Mouse (Mus musculus) bone marrow macrophage, adult 2 months (primary cell): ENCODE measurements at regions not wholly inside any gene's neighbourhood (a gene's known extent, or its start where the extent isn't known, plus 50 kb on each side); places are given as distances from the start of the nearest gene placed in this dataset.

ENCODE experiments used
- CTCF ChIP-seq: IDR thresholded peaks from 2 replicates; pipeline ENCODE4 v1.5.1; 2012; ENCODE audit warnings: low read depth, mild to moderate bottlenecking, low read length, moderate library complexity
- POLR2A ChIP-seq: IDR thresholded peaks from 2 replicates; pipeline ENCODE4 v1.6.1; 2012; ENCODE audit warnings: mild to moderate bottlenecking, low read depth, low read length, borderline replicate concordance

- TF ChIP-seq CTCF (no peak), POLR2A (no peak)
These were observed 126.2 kb upstream of the Smim15 start for GRCm38 (mm10) chr13:107918065-107918464.
